Mouse (Mus musculus) right cerebral cortex, postnatal 4 days (tissue): Measurements from ENCODE around the gene Cldn11.
"Not testable (repeated sequence)": the region's sequence is repeated elsewhere in the genome, so short reads cannot be mapped to it uniquely, and the experiment has no call there.

Experiments used
- DNase-seq: peaks from one replicate; pipeline ENCODE4 v3.0.0-alpha.2; 2022

The Cldn11 gene

DNA sequence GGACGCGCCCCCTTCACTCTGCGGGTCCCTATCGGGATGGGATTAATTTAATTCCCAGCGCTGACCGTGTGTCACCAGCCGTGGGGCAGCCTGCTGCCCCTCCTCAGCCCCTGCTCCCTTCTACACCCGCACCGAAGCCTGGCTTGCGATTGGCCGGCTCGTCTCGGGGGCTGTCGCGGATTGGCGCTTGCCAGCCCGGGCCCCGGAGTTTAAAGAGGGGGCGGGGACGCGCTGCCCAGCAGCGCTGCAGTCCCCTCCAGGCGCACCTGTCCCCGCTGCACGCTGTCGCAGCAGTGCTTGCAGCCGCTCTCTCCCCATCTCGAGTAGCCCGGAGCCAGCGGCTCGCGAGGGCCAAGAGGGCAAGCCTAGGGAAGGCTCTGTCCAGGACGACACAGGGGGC is at the start of gene Cldn11:
Cldn11 (plus strand) TSS at position 215 of the 400 bp plus-strand sequence.
- peak; percentile 52 for DNase-seq

DNA sequence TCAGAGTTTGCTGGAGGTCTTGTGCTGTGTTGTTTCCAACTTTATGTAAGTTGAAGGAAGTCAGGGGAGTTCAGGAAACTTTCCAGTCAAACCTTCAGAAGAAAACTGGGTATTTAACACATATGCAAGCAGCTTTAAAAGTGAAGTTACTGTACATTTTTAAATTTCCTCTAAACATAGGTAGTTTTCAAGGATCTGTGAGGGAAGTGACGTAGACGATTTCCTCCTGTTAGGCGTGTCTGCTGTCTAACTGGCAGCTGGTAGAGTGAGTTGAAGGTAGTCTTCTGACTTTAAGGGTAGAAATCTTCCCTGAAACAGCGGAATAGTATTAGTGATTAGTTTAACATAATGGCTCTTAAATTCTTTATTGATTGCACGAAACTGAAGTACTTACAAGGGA is 49.7 kb upstream of the Cldn11 start:
- DNase-seq, result no peak

DNA sequence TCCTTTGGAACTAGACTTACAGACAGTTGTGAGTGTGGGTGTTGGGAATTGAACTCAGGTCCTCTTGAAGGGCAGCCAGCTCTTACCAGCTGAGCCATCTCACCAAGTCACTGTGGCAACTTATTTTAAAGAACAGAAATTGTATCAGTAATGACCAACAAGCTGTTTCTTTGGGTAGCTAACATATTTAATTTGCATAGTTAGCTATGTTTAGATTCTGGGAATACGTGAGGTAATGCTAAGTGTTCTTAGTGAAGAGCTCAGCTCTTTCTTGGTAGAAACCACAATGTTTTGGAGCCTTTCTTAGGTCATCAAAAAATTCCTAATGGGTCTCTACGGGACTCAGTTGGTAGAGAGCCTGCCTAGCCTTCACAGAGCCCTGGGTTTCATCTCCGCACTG is 48.9 kb upstream of the Cldn11 start:
- no peak for DNase-seq

DNA sequence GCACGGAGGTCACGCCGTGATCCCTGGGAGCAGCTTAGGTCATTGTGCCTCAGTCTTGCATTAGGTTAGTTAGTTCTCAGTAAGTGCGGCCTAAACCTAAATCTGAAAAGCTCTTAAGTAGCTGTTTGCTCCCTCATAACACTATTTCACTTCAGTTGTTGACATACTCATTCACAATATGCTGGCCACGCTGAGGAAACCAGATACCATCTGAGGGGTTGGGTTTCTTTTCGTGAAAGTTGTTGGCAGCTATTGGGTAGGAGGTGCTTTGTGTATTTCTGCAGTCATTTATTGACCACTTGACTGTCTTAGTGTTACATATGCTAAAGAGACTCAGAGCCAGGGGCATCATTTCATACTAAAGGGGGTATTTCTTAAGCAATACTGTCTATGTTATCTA is 44.8 kb upstream of the Cldn11 start:
- DNase-seq, result no peak

DNA sequence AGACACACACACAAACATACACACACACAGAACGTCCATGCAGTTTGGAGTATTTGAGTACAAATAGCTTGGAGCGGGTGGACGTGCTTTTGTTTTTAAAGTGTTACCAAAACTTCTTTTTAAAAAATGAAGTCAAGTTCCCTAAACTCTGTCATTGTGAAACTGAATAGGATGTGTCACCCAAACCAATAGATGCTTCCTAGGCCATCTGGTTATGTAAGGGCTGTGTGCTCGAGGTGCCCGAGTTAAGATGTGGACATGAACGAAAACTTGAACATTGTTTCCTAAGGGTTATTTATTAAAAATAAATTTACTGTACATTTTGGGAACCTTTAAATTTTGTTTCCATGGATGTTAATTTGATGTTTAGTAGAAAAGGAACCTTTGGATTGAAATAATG is 43.1 kb upstream of the Cldn11 start:
- DNase-seq, result no peak

DNA sequence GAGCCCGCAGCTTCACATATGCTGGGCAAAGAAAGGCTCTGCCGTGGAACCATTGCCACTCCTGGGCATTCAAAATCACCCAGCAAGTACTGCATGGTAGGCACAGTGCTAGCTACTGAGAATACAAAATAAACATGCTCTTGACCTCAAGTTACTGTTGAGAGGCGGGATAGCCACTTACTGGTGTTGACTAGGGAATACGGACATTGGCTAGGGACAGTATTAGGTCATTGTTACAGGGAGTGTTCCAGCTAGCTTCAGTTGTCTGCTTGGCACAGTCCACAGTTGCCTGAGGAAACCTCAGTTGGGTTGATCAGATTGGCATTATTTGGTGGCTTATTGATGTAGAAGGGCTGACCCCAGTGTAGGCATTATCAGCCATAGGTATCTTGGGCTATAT is 42.0 kb upstream of the Cldn11 start:
- DNase-seq, result no peak

DNA sequence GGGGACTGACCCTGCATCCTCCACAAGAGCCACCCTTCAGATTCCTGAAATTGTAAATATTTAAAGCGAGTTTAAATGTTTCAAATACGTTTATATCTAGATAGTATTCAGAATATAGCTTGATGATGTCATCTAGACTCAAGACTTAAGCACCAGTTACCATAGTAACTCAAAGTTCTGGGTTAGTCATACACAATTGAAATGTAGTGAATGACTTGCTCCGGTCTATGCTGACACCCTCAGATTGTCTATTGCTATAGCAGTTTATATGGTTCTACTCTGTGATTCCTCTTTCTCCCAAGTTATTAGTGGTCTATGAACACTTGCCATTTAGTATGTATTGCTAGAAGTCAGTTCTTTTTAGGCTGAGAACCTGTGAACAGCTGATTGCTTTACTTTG is 40.6 kb upstream of the Cldn11 start:
- no peak for DNase-seq

DNA sequence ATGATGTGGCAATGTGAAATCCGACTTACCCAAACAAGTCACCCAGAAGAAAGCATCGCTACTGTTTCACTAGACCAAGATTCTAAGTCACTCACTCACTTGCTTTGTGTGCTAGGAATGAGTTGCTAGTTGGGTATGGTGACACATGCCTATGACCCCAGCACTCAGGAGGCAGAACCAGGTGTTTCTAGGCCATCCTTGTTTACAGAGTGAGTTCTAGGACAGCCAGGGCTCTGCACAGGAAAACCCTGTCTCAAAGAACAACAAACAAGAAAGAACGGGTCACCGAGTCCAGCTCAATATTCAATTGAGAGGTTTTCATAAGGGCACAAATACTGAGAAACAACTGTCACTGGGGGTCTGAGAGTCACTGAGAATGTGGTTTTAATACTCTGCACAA is 26.6 kb upstream of the Cldn11 start:
- no peak for DNase-seq

DNA sequence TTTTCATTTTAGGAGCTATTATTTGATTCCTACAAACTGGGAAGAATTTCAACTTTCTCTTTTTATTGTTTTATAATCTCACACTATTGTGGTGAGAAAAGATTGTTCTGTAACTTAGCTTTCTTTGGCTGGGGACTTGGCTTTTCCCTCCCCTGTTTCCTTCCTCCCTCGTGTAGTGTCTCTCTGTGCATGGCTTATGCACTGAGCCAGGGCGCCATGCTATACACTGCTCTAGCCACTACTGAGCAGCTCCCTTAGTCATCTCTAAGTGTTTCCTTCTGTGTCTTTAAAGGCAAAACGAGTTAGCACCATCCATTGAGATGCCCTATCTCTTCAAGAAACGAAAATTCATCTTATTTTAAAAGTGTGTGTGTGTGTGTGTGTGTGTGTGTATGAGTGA is 23.4 kb upstream of the Cldn11 start:
- DNase-seq, result no peak

DNA sequence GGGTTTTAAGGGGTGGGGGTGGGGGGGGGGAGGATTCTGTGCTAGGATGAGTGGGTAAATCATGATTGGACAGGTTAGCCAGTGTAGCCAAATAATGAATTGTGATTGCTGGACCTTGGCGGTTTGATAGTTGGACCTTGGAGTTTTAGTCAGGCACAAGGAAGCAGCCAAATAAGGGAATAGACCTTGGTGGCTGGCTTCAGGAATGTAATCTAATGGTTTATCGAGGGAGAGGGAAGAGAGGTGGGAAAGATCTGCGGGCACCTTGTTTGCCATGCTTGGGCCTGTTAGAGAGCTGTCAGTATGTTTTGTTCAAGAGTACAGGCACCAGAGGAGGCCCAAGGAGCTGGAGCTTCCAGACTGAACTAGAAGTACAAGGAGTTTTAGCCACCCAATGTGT is 22.9 kb upstream of the Cldn11 start:
- DNase-seq, result no peak

DNA sequence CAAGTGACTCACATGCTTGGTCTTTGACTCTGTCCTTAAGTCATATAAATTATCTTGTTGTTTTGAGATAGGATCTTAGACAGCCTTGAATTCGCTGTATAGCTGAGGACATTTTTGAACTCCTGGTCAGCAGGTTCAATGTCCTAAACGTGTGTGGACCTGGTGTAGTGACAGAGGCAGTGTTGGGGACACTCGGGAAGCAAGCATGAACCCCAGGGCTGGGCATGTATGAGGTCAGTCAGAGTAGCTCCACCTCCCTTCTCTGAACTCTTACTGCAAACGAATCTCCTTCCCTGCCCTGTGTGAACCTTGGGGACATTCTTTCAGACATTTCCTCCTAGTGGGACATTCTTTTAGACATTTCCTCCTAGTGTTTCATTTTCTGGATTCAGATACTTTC is 20.0 kb upstream of the Cldn11 start:
- DNase-seq, result no peak

DNA sequence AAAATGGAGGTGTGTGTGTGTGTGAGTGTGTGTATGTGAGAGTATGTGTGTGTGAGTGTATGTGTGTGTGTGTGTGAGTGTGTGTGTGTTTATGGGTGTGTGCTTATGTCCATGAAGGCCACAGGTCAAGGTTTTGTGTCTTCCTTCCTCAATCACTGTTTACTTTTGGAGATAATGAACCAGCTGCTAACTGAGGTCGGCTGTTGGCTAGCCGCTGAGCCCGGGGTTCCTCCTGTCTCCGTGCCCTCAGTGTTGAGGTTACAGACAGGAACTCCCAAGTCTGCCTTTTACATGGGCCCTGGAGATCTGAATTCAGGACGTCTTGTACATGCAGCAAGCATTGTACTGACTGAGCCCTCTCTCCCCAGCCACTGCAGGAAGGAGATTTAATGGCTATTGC is 16.1 kb upstream of the Cldn11 start:
- DNase-seq, result no peak

DNA sequence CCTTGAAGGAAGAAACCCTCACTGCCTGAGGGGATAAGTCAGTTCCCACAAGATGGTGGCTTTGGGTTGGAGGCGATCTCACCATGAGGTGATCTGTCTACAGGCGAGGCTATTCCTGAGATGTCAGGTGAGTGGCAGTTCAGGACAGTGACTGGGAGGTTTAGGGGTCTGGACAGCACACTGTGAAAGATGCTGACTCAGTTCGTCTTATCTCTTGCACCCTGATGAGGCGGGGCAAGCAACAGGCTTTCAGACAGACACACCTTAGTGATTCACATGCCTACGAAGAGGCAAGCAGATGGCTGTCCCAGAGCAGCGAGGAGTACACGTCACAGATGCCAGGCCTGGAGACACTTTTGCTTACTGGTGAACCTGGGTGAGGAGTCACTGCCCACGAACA is 15.5 kb upstream of the Cldn11 start:
- no peak for DNase-seq

DNA sequence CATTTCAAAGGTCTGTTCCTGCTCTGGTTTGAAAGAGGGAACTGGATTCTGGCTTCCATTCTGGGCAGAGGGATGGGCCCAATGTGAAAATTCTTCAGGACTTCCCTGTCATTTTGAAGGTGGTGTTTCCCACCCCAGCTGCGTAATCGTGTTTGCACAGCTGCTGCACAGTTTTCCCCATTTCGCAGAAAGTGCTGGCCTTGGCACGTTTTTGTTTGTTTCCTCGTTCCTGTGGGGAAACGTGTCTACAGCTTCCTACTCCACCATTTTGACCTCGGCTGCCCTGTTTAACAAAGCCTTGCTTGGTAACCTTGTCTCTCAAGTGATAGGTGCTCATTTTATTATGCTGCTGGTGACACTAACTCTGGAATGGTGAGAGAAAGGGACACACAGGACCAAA is 15.0 kb upstream of the Cldn11 start:
- no peak for DNase-seq

DNA sequence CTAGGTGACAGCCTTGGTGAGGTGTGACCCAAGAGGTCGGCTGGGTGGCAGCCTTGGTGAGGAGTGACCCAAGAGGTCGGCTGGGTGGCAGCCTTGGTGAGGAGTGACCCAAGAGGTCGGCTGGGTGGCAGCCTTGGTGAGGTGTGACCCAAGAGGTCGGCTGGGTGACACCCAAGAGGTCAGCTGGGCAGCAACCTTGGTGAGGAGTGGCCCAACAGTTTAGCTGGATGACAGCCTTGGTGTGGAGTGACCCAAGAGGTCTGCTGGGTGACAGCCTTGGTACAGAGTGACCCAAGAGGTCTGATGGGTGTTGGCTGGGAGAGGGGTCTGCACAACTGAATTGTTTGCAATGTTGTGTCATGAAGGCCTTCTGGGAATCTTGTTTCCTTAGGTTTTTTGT is 13.1 kb upstream of the Cldn11 start:
- not testable (repeated sequence) for DNase-seq

DNA sequence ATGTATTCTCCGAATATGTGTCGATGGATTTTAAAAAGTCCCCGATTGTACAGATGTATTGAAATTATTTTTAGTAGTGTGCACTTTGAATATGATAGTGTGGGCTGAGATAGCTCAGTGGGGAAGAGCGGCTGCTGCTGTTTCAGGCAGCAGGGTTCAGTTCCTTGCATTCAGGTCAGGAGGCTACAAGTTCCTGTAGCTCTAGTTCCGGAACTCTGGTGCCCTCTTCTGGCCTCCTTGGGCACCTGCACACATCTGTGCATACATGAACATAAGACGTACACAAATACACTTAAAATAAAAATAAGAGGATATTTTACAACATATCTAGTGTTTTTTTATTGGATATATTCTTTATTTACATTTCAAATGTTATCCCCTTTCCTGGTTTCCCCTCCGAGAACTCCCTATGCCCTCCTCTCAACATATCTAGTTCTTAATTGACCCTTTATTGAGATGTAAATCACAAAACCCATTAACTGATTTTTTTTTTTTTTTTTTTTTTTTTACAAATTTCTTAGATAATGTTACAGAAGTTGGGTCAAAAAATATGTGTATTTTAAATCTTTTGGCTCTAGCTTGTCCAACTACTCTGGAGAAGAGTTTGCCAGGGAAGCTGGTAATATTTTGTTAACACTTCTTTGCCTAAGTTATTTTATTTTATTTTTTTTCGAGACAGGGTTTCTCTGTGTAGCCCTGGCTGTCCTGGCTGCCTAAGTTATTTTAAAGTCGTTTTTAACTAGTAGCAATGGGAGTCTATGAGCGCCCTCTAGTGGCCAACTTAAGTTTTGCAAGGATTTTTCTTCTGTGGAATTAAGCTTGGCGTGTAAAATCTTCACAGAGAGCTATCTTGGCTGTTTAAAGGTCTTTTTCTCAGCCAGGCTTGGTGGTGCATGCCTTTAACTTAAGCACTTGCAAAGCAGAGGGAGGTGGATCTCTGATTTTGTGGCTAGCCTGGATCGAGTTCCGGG is 11.0 kb upstream of the Cldn11 start:
- DNase-seq, result peak; percentile 77

DNA sequence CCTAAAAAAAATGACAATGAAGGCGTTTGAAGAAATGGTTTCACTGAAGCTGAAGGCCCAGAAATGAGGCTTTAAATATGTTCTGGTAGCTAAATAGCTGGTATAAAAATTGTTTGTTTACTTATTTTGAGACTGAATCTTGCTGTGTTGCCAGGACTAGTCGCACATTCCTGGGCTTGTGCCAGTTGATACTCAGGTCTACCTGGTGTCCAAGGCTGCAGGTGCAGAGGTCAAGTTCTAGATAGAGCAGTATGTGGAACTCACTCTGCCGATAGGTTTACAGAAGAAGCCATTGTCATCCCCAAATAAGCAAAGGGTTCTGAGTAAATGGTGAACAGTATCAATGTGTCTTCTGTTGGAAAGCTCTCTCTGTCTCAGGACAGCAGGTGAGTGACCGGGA is 8.1 kb upstream of the Cldn11 start:
- no peak for DNase-seq

DNA sequence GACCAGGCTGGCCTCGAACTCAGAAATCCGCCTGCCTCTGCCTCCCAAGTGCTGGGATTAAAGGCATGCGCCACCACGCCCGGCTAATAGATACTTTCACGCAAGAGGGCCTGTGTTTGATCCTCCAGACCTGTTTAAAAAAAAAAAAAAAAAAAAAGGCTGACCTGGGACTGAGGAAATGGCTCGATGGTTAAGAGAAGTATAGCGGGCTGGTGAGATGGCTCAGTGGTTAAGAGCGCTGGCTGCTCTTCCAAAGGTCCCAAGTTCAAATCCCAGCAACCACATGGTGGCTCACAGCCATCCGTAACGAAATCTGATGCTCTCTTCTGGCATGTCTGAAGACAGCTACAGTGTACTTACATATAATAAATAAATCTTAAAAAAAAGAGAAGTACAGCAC is 4.5 kb upstream of the Cldn11 start:
- not testable (repeated sequence) for DNase-seq

DNA sequence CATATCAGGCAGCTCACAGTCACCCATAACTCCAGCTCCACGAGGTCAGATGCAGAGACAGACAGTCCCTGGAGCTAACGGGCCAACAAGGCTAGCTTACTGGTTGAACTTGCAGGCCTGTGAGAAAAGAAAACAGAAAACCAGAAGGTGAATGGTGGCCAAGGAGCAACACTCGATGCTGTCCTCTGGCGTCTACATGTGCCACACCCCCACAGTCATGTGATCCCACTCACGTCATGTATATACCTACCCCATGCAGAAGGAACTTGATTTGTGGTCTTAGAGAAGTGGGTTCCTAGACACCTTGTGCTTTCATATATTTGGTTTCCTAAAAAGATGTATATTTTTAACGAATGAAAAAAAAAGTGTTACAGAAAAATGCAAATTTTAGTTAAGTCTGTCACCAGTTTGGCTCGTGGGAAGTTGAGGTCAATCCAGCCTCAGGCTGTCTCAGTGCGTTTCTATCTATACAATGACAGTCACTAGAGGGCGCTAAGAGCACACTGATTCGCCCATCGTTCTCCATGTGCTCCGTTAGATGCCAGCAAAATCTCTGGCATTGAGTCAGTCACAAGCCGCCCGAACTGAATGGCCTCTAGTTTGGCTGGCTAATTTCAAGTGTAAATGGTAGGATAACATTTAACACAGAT is 4.0 kb upstream of the Cldn11 start:
- peak; percentile 67 for DNase-seq

DNA sequence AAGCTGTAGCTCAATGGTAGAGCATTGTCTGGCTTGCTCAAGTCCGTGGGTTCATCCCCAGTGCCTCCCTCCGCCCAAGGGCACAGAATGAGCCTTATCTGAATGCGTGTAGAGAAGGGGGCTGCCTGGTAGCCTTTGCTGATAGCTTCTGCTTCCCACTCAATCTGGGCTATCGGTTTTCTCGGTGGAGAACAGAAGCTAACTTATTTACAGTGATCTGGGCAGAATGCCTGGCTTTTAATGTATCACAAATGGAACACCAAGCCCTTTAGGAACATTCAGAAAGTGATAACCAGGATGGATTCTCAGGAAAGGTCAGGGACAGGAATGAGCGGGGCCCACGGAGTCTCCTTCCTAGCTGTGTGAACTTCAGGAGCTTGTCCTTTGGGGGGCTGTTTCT is 1.1 kb upstream of the Cldn11 start:
- no peak for DNase-seq

DNA sequence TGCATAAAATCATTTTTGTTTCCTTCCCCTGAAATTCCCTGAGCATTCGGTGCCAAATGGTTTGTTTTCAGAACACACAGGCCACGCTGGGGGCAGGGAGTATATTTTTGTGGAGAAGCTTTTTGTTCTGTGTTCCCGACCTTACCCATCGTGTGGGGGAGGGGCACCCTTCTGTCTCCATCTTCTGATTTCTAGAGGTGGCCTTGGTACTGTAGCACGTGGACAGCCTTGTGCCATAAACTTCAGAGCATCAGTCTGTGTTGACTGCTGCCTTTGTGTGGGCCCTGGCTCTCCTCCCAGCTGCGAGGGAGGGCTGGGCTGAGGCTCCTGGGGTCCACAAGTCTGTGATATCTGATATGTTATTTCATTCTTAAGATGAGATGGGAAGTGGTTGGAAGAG is 2.4 kb downstream of the Cldn11 start:
- DNase-seq, result no peak

DNA sequence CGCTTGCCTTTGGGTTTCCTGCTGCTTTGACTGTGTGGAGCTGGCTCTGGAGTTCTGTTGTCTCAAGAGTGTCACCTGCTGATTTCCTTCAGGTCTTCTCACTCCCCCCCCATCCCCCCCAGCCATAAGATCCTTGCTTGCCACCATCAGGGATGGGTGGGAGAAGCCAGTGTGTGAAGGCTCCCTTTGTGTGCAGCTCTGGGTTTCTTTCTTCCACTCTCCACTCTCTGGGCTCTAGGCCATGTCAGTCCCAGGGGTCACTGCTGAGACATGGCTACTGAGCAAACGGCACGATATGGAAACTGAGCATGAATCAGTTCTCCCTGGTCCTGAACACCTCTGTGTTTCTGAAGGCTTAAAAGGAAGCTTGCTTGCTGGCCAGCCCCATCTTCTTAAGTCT is 6.4 kb downstream of the Cldn11 start:
- DNase-seq, result no peak

DNA sequence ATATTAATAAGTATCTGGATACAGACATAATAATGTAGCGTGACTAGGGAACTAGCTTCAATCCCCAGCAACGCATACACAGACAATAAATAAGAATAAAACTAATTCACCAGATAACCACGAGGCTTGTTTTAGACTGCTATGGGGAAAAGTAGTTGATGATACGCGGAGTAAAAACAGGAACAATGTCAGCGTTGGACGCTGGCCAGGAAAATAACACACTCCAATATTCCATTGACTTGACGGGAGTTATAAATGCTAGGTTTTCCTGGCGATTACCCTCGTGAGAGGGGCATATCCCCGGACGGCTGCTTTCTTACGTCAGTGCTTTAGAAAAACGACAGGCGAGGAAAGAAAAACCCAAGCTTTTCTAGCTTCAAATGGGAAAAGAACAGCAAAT is 8.1 kb downstream of the Cldn11 start:
- no peak for DNase-seq

DNA sequence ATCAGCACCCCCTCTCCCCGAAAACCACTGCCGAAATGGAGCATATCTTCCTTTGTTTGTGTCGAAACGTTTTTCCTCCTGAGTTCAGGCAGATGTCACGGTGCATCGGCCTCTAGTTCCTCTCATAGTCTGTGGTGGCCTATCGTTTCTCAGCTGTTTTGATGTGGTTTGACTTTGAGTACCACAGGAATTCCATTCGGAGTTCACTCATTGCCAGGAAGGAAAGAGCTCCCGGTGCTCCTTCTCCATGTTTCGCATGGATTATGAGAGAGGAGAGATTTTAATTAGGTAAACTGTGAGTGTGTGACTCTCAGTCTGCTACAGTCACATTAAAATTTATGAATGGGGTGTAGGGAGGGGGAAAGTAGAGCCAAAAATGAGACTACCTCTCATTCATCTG is 10.3 kb downstream of the Cldn11 start:
- no peak for DNase-seq

DNA sequence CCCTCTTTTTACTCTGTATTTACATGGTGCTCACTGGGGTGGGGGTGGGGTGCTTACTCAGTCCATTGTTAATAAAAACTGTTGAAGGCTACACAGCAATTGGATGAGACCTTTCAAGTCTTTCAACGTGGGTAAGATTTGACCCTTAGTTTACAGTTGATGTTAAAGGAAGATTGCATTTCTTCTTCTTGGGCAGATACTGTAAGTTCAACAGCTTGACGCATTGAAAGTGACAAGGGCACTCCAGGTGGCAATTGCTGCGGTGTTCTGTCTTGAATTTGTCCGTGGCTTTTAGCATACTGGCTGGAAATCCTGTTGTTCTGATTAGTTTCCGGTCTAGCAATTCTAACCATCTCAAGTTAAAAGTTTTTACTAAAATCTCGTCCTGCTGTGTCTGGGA is 11.6 kb downstream of the Cldn11 start:
- no peak for DNase-seq
